Mouse (Mus musculus) liver, embryonic 16.5 days (tissue): ENCODE results near the gene Ltbp4. TPM values are rescaled to one million over a fixed set of nuclear protein-coding genes. Genes with fewer than 3 reads are reported as not detected.

Experiments used
- ATAC-seq: fragments of 200-750 bp; cut with Nextera tagmentation; 2 replicates; pipeline ENCODE4 v1.8.0; 2017; ENCODE audit warnings: low read depth, mild to moderate bottlenecking, moderate number of reproducible peaks, moderate library complexity
- H3K27ac ChIP-seq: fragments of 300-500 bp; sonication (generic); 2 replicates; pipeline ENCODE4 v1.5.1; 2014; ENCODE audit warnings: mild to moderate bottlenecking, low read length
- H3K27me3 ChIP-seq: fragments of 300-500 bp; sonication (generic); 2 replicates; pipeline ENCODE4 v1.6.1; 2014; ENCODE audit warnings: low read depth, low read length, mixed read lengths; ENCODE audit not compliant: control insufficient read depth, insufficient read depth
- H3K36me3 ChIP-seq: fragments of 300-500 bp; sonication (generic); 2 replicates; pipeline ENCODE4 v1.6.1; 2014; ENCODE audit warnings: mild to moderate bottlenecking; ENCODE audit not compliant: control insufficient read depth, insufficient read depth
- H3K4me1 ChIP-seq: fragments of 300-500 bp; sonication (generic); 2 replicates; pipeline ENCODE4 v1.6.1; 2014; ENCODE audit warnings: low read depth, low read length, mixed read lengths; ENCODE audit not compliant: control insufficient read depth
- H3K4me2 ChIP-seq: fragments of 300-500 bp; sonication (generic); 2 replicates; pipeline ENCODE4 v1.6.1; 2014; ENCODE audit warnings: low read depth, low read length, mixed read lengths
- H3K4me3 ChIP-seq: fragments of 300-500 bp; sonication (generic); 2 replicates; pipeline ENCODE4 v1.5.1; 2014; ENCODE audit warnings: low read depth, mild to moderate bottlenecking, low read length
- H3K9ac ChIP-seq: fragments of 300-500 bp; sonication (generic); 2 replicates; pipeline ENCODE4 v1.6.1; 2014; ENCODE audit warnings: low read depth, low read length
- H3K9me3 ChIP-seq: fragments of 300-500 bp; sonication (generic); replicated peaks from 2 replicates; pipeline ENCODE4 v1.6.1; 2016; ENCODE audit warnings: low read length; ENCODE audit not compliant: control insufficient read depth
- WGBS: fragments of 180-500 bp; shearing (Covaris S2); extraction: QIAGEN DNeasy Blood & Tissue Kit; methylation state at CpG from one replicate; pipeline ENCODE4 v1.1.7; 2014; ENCODE audit not compliant: insufficient replicate concordance; 5-methylcytosine and 5-hydroxymethylcytosine counted together
- polyA plus RNA-seq: library from polyadenylated mRNA; unstranded; fragments of >200 nt; fragmentation: Nextera tagmentation; extraction: Ambion mirVana; gene quantifications from 2 replicates; pipeline ENCODE4 v1.2.1, GENCODE M21; 2015

Gene Ltbp4
- polyA plus RNA-seq, 1 experiment from 2014 or later: 7.6 TPM

DNA sequence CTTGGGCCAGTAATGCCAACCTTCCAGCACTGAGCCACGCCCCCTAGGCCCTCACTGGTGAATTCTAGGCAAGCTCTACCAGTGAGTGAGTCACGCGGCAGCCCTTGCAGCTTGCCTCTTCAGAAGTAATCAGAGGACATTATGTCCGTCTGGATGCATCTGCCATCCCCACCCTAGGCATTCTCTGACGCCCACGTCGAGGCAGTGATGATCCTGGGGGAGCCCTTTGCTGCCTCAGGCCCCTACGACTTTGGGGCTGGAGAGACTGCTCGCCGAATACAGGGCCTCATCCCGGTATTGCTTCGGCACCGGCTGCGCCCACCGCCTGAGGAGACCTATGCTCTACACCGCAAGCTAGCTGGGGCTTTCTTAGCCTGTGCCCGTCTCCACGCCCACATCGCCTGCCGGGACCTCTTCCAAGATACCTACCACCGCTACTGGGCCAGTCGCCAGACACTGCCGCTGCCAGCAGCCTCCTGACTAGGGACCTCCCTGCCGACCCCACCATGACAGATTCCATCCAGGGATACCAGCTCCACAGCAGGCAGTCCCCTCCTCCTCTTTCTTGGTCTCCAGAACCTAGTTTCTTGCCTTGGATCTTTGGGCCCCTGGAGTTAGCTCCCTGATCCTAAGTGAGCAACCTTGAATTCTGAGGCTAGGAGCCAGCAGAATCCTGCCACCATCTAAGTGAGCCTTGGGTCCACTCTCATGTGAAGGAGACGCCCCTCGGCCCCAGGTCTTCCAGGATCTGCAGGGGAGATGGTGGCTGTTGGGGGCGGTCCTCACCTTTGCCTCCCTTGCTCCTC, 80.2 kb downstream of the Ltbp4 start:
- Histone ChIP-seq H3K4me3 (no peak overlapping the region), H3K27ac (no peak overlapping the region), H3K9me3 (no peaks in the 10 kb centered on the region), H3K4me2 (no peak overlapping the region), H3K9ac (peak overlapping the region; percentile 11; the same call in 1 of the 2 replicates), H3K4me1 (peaks cover 27% of the 10 kb centered on the region), H3K36me3 (no peaks in the 10 kb centered on the region), H3K27me3 (peaks cover 4% of the 10 kb centered on the region; the same call in 1 of the 2 replicates)
- 65% methylated on average over 27 of the region's 27 CpGs for WGBS
- no peak for ATAC-seq

DNA sequence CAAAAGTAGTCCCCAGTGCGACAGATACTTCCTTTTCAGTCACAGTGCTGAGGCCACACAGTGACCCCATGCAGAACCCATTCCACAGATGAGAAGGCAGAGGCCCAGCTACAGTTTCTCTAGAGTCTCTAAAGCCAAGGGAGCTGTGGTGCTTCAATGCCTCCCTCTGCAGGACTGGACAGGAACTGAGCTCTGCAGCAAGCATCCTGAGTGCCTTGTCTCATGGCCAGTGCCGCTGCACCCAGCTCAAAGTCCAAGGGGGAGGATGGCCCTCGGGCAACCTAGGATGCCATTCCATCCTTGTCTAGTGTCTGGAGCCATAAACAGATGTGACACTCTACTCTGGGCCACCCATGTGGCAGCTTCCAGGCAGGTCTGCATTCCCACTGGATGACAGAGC, 81.8 kb downstream of the Ltbp4 start:
- H3K4me3 ChIP-seq: no peak overlapping the region
- no peaks in the 10 kb centered on the region for H3K9me3 ChIP-seq
- no peaks in the 10 kb centered on the region for H3K36me3 ChIP-seq
- 62% methylated on average over 3 of the region's 3 CpGs for WGBS
- H3K27ac ChIP-seq: no peak overlapping the region
- peaks cover 27% of the 10 kb centered on the region for H3K4me1 ChIP-seq
- ATAC-seq: no peak
- H3K9ac ChIP-seq: no peak overlapping the region
- no peak overlapping the region for H3K4me2 ChIP-seq
- peaks cover 4% of the 10 kb centered on the region; the same call in 1 of the 2 replicates for H3K27me3 ChIP-seq

Other genes starting within 250 kb of the Ltbp4 start
- gene Cyp2f2, start 217.8 kb downstream of the Ltbp4 start, polyA plus RNA-seq: 2.0 and 3.0 TPM in 2 replicates
- gene Cyp2t4, start 184.0 kb downstream of the Ltbp4 start, polyA plus RNA-seq: not detected in 2 replicates
- 26.4 and 28.2 TPM in 2 replicates for gene Egln2, start 170.9 kb downstream of the Ltbp4 start, polyA plus RNA-seq
- gene Rab4b, start 158.8 kb downstream of the Ltbp4 start, polyA plus RNA-seq: 21.2 and 22.3 TPM in 2 replicates
- not detected in 2 replicates for gene Gm21983, start 156.6 kb downstream of the Ltbp4 start, polyA plus RNA-seq
- 0.74 and 0.76 TPM in 2 replicates for gene Mia, start 156.5 kb downstream of the Ltbp4 start, polyA plus RNA-seq
- gene BC024978, start 141.9 kb downstream of the Ltbp4 start, polyA plus RNA-seq: 0.62 and 0.87 TPM in 2 replicates
- gene Snrpa, start 141.4 kb downstream of the Ltbp4 start, polyA plus RNA-seq: 74.7 and 75.5 TPM in 2 replicates
- 1.6 and 2.0 TPM in 2 replicates for gene Itpkc, start 109.0 kb downstream of the Ltbp4 start, polyA plus RNA-seq
- gene Coq8b, start 104.7 kb downstream of the Ltbp4 start, polyA plus RNA-seq: 26.6 and 32.3 TPM in 2 replicates
- gene Numbl, start 79.3 kb downstream of the Ltbp4 start, polyA plus RNA-seq: 1.2 and 1.9 TPM in 2 replicates
- 16.1 and 16.5 TPM in 2 replicates for gene Shkbp1, start 18.3 kb upstream of the Ltbp4 start, polyA plus RNA-seq
- 0.23 and 0.44 TPM in 2 replicates for gene Gm20479, start 19.7 kb upstream of the Ltbp4 start, polyA plus RNA-seq
- 0.02 and 0.06 TPM in 2 replicates for gene Sptbn4, start 110.0 kb upstream of the Ltbp4 start, polyA plus RNA-seq
- gene Blvrb, start 110.3 kb upstream of the Ltbp4 start, polyA plus RNA-seq: 853 and 865 TPM in 2 replicates
- gene Sertad3, start 136.1 kb upstream of the Ltbp4 start, polyA plus RNA-seq: 35.5 and 37.6 TPM in 2 replicates
- 29.2 and 31.6 TPM in 2 replicates for gene Sertad1, start 149.2 kb upstream of the Ltbp4 start, polyA plus RNA-seq
- gene Prx, start 161.6 kb upstream of the Ltbp4 start, polyA plus RNA-seq: 0.74 and 0.81 TPM in 2 replicates
- 0.09 TPM in 1 of 2 replicates, not detected in the other for gene Hipk4, start 185.6 kb upstream of the Ltbp4 start, polyA plus RNA-seq
- gene Pld3, start 215.5 kb upstream of the Ltbp4 start, polyA plus RNA-seq: 85.0 and 101 TPM in 2 replicates
- gene 2310022A10Rik, start 215.5 kb upstream of the Ltbp4 start, polyA plus RNA-seq: 15.6 and 16.1 TPM in 2 replicates